Mouse (Mus musculus): ENCODE data around the gene Anks1b.

Anks1b gene

GRCm38 (mm10) chr10:90947608-90948373 is 1074.5 kb downstream of the Anks1b start:
- no peaks in the 10 kb centered on the region for H3K27me3 ChIP-seq (ENCODE audit: control insufficient read depth, insufficient read depth, low read length, poor library complexity, severe bottlenecking)
- DNase-seq (ENCODE audit: low read depth, low spot score) = no peak
- no peaks in the 10 kb centered on the region for H3K36me3 ChIP-seq (ENCODE audit: control insufficient read depth, insufficient read depth, low read length, poor library complexity, severe bottlenecking)

DNA sequence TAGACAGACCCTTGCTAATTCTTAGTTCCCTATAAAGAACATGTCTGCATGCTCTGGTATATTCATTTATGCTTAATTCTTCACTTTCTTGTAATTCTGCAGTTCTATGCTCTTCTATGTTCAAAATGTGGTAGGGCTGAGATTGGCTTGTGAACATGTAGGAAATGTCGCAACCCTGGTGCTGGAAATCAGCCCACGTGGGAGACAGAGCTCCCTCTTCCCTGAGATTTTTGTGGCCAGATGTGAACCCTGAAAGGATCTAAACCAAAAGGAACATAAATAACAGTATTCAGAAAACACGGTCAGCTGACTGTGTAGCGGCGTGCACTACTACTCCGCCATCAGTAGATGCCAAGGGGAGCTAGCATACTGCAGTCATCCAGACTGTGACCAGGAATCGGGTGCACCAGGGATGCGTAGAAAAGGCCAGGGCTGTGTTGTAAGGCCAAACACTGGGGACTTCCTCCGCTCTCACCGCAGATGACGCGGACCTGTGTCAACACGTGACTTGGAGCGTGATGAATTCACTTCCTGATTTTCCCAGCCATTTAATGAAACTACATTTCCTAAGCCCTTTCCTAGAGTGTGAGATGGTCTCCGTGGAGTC is 1079.9 kb downstream of the Anks1b start:
- DNase-seq (ENCODE audit: low read depth, low spot score) = no peak
- Histone ChIP-seq H3K36me3 (ENCODE audit: control insufficient read depth, insufficient read depth, low read length, poor library complexity, severe bottlenecking) (no peaks in the 10 kb centered on the region), H3K27me3 (ENCODE audit: control insufficient read depth, insufficient read depth, low read length, poor library complexity, severe bottlenecking) (no peaks in the 10 kb centered on the region; the same call in 1 of the 2 replicates)

DNA sequence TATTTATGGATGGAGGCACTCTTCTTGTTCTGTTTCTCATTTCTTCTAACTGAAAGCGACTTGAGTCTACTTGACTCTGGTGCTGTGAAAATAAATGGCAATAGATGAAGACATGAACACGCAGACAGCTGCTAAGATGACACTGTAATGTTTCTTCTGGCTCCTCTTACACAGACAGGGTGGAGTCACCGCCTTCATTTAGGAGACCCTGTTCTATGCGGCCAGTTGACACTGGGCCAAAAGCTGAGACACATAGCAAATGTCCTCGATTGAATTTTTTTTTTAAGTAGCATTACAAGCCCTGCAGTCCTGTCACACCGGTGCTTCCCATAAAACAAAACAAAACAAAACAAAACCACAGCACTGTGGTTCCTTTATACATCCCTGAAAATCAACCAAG is 1080.5 kb downstream of the Anks1b start:
- DNase-seq (ENCODE audit: low read depth, low spot score) = no peak
- Histone ChIP-seq H3K27me3 (ENCODE audit: control insufficient read depth, insufficient read depth, low read length, poor library complexity, severe bottlenecking) (no peaks in the 10 kb centered on the region; the same call in 1 of the 2 replicates), H3K36me3 (ENCODE audit: control insufficient read depth, insufficient read depth, low read length, poor library complexity, severe bottlenecking) (no peaks in the 10 kb centered on the region)

GRCm38 (mm10) chr10:90960374-90960773 is 1087.1 kb downstream of the Anks1b start:
- no peak for DNase-seq (ENCODE audit: low read depth, low spot score)
- Histone ChIP-seq H3K36me3 (ENCODE audit: control insufficient read depth, insufficient read depth, low read length, poor library complexity, severe bottlenecking) (no peaks in the 10 kb centered on the region), H3K27me3 (ENCODE audit: control insufficient read depth, insufficient read depth, low read length, poor library complexity, severe bottlenecking) (no peaks in the 10 kb centered on the region; the same call in 1 of the 2 replicates)

GRCm38 (mm10) chr10:90964511-90964910 is 1091.2 kb downstream of the Anks1b start:
- DNase-seq (ENCODE audit: low read depth, low spot score) = no peak
- H3K27me3 ChIP-seq (ENCODE audit: control insufficient read depth, insufficient read depth, low read length, poor library complexity, severe bottlenecking) = no peaks in the 10 kb centered on the region; the same call in 1 of the 2 replicates
- H3K36me3 ChIP-seq (ENCODE audit: control insufficient read depth, insufficient read depth, low read length, poor library complexity, severe bottlenecking) = no peaks in the 10 kb centered on the region

- H3K27me3 ChIP-seq (ENCODE audit: control insufficient read depth, insufficient read depth, low read length, poor library complexity, severe bottlenecking) = no peaks in the 10 kb centered on the region; the same call in 1 of the 2 replicates
- no peak for DNase-seq (ENCODE audit: low read depth, low spot score)
- no peaks in the 10 kb centered on the region for H3K36me3 ChIP-seq (ENCODE audit: control insufficient read depth, insufficient read depth, low read length, poor library complexity, severe bottlenecking)
Measured at GRCm38 (mm10) chr10:90965671-90966315, 1092.5 kb downstream of the Anks1b start.

GRCm38 (mm10) chr10:90966821-90967220 is 1093.5 kb downstream of the Anks1b start:
- no peaks in the 10 kb centered on the region; the same call in 1 of the 2 replicates for H3K27me3 ChIP-seq (ENCODE audit: control insufficient read depth, insufficient read depth, low read length, poor library complexity, severe bottlenecking)
- H3K36me3 ChIP-seq (ENCODE audit: control insufficient read depth, insufficient read depth, low read length, poor library complexity, severe bottlenecking) = no peaks in the 10 kb centered on the region
- no peak for DNase-seq (ENCODE audit: low read depth, low spot score)

DNA sequence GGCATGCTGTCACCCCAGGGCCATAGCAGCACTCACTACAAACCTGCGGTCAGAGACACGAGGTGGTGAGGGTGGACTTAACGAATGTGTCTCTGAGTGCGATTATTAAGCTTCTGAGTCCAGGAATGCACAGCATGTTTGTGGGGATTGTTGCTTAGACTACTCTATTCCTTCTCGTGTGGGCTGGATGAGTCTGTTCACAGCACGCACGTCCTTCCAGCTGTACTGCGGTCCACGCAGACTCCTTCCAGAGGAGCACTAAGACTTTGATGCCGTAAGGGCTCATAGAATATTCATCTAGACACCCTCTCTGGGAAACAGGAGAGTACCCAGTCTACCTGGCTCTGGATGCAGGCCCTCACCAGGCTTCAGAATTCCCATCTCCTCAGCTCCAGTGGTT is 1094.9 kb downstream of the Anks1b start:
- Histone ChIP-seq H3K36me3 (ENCODE audit: control insufficient read depth, insufficient read depth, low read length, poor library complexity, severe bottlenecking) (no peaks in the 10 kb centered on the region), H3K27me3 (ENCODE audit: control insufficient read depth, insufficient read depth, low read length, poor library complexity, severe bottlenecking) (no peaks in the 10 kb centered on the region; the same call in 1 of the 2 replicates)

GRCm38 (mm10) chr10:90969355-90970174 is 1096.3 kb downstream of the Anks1b start:
- Histone ChIP-seq H3K36me3 (ENCODE audit: control insufficient read depth, insufficient read depth, low read length, poor library complexity, severe bottlenecking) (no peaks in the 10 kb centered on the region), H3K27me3 (ENCODE audit: control insufficient read depth, insufficient read depth, low read length, poor library complexity, severe bottlenecking) (no peaks in the 10 kb centered on the region; the same call in 1 of the 2 replicates)
- peak; percentile 63 for DNase-seq (ENCODE audit: low read depth, low spot score)

More for the DNA sequence above, 1094.9 kb downstream of the Anks1b start:
- DNase-seq (ENCODE audit: low read depth, low spot score) = no peak

DNA sequence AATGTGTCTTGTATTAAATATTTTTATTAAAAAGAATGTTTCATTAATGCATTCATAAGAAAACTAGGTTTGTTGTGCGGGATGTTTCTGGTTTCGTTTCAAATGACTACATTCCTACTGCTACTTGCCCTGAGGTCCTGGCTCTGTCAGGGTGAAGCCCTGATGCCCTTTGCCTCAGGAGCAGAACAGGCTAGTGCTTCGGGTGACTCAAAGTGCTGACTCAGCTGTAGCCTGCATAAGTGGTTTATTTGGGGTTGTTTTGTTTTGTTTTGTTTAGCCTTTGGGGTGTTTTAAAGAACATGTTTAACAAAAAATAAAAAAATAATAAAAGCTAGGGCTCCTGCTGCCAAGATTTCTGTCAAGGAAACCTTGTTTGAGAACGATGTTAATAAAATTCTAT is 1097.3 kb downstream of the Anks1b start:
- H3K27me3 ChIP-seq (ENCODE audit: control insufficient read depth, insufficient read depth, low read length, poor library complexity, severe bottlenecking) = no peaks in the 10 kb centered on the region; the same call in 1 of the 2 replicates
- DNase-seq (ENCODE audit: low read depth, low spot score) = no peak

DNA sequence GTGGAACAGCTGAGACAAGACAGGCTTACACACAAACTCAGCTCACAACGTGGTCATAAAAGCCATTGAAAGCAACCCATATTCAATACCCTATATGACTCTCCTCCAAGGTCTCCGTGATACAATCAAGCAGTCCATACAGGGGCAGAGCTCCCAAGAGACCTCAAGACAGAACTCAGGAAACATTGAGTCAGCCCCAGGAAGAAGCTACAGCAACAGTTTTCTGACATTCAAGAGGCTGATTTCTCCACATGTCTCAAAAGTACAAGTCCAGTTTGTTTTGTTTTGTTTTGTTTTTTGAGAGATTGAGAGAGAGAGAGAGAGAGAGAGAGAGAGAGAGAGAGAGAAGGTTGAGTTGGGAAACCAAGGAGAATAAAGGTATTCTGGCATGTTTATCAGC is 1100.8 kb downstream of the Anks1b start:
- peak; percentile 24 for DNase-seq (ENCODE audit: low read depth, low spot score)
- H3K27me3 ChIP-seq (ENCODE audit: control insufficient read depth, insufficient read depth, low read length, poor library complexity, severe bottlenecking) = no peaks in the 10 kb centered on the region; the same call in 1 of the 2 replicates

More for the DNA sequence above, 1097.3 kb downstream of the Anks1b start:
- no peaks in the 10 kb centered on the region for H3K36me3 ChIP-seq (ENCODE audit: control insufficient read depth, insufficient read depth, low read length, poor library complexity, severe bottlenecking)

DNA sequence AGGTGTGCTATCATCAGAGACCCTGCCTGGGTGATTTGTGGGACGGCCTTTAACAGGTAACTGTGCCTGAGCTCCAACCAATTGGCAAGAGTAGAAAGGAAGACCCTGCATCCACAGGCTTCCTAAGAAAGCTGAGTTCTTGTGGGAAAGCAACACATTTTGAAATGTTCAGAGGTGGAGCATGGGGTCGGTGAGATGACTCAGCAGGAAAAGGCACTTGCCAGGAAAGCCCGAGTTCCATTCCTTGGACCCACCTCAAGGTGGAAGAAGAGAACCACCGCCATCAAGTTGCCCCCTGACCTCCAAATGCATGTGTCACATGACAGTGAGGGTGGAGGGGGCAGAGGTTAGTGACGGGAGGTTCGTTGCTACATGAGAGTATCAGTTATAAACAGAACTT is 1101.2 kb downstream of the Anks1b start:
- Histone ChIP-seq H3K36me3 (ENCODE audit: control insufficient read depth, insufficient read depth, low read length, poor library complexity, severe bottlenecking) (no peaks in the 10 kb centered on the region), H3K27me3 (ENCODE audit: control insufficient read depth, insufficient read depth, low read length, poor library complexity, severe bottlenecking) (no peaks in the 10 kb centered on the region)
- no peak for DNase-seq (ENCODE audit: low read depth, low spot score)

More for the DNA sequence above, 1100.8 kb downstream of the Anks1b start:
- H3K36me3 ChIP-seq (ENCODE audit: control insufficient read depth, insufficient read depth, low read length, poor library complexity, severe bottlenecking) = no peaks in the 10 kb centered on the region

DNA sequence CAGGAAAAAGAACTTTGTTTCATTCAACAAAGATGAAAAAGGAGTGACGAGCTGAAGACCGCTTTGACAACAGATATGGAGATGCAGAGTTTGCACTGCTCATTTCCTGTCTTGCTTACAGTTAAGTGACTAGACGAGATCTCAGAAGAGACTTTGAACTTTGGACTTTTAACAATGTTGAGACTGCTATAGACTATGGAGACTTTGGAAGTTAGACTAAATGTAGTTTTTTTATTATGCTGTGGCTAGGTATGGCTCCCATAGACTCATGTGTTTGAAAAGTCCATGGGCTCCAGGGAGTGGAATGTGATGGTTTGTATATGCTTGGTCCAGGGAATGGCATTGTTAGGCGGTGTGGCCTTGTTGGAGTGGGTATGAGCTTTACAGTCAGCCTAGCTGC is 1108.5 kb downstream of the Anks1b start:
- no peaks in the 10 kb centered on the region for H3K27me3 ChIP-seq (ENCODE audit: control insufficient read depth, insufficient read depth, low read length, poor library complexity, severe bottlenecking)
- no peaks in the 10 kb centered on the region for H3K36me3 ChIP-seq (ENCODE audit: control insufficient read depth, insufficient read depth, low read length, poor library complexity, severe bottlenecking)
- DNase-seq (ENCODE audit: low read depth, low spot score) = no peak

GRCm38 (mm10) chr10:90983046-90983445 is 1109.7 kb downstream of the Anks1b start:
- H3K27me3 ChIP-seq (ENCODE audit: control insufficient read depth, insufficient read depth, low read length, poor library complexity, severe bottlenecking) = no peaks in the 10 kb centered on the region
- no peak for DNase-seq (ENCODE audit: low read depth, low spot score)
- no peaks in the 10 kb centered on the region for H3K36me3 ChIP-seq (ENCODE audit: control insufficient read depth, insufficient read depth, low read length, poor library complexity, severe bottlenecking)

Measured in splenic B cell, adult 2 months (primary cell).